Mouse (Mus musculus) urinary bladder, postnatal 25 days (tissue): ENCODE results near the gene Ndufaf7.

Experiments
- DNase-seq: peaks from one replicate; pipeline ENCODE4 v3.0.0; 2022; ENCODE audit warnings: low spot score

The Ndufaf7 gene

DNA sequence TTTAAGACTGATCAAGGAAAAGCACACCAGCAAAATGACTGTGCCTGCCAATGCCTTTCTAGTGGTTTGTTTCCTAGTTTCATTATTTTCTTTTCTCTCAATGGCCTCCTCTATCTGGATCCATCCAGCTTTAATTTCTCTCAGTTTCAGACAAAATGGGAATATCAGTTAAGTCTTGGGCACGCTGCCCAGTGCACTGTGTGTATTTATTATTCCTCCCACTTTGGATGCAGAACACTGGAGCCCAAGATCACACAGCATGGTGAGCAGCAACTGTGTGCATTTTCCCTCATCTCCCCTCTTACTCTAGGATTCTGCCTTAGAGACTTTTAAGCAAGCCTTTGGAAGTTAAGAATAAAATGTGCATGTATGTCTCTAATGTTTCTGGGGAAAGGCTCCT is 27.5 kb downstream of the Ndufaf7 start:
- no peak for DNase-seq

DNA sequence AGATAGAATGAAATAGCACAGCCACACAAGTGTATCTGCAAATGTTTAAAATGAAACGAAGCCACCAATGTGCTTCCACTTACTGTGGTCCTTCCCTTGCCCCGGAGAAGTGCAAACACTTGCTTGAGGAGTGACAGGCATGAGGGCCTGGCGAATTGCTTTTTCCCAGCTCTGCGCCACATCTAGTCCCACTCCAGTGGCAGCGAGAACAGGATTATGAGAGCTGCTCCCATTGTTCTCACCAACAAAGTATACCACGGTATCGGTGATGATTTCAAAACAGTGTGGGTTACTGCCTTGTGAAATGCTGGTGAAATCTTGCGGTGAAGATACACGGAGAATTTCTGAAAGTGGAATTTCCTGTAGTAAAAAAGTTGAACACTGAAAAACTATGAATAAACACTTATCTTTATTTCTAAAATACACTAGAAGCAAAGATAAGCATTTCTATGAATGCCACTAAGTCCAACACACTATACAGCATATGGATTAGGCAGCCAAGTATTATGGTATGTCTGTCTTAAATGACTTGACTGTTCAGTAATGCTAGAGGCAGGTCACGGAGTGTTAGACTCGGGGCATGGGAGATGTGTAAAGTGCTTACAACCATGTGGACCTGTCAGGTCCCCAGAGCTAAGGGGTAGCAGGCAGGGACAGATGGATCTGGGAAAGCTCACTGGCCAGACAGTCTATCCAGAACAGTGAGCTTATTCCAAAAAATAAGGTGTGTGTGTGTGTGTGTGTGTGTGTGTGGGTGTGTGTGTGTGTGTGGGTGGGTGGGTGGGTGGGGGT is 29.4 kb downstream of the Ndufaf7 start:
- no peak for DNase-seq

- no peak for DNase-seq
Observed at GRCm38 (mm10) chr17:78968500-78968899, 31.6 kb downstream of the Ndufaf7 start.

DNA sequence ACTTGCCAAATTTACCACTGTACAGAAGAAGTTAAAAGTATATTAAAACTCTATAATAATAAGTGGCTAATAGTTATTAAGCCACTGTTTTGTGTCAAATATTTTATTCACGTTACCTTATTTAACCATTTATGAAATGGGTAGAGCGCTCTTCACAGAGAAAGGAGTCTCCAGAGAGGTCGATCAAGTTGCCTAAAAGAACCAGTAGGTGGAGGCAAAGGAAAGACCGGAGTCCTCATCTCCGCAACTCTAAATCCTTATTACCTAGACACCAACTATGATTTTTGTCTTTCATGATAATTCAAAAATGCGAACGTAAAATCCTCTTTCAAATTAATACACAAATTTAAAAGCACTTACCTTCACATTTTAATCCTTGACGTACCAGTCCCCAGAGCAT is 46.2 kb downstream of the Ndufaf7 start:
- DNase-seq: no peak

DNA sequence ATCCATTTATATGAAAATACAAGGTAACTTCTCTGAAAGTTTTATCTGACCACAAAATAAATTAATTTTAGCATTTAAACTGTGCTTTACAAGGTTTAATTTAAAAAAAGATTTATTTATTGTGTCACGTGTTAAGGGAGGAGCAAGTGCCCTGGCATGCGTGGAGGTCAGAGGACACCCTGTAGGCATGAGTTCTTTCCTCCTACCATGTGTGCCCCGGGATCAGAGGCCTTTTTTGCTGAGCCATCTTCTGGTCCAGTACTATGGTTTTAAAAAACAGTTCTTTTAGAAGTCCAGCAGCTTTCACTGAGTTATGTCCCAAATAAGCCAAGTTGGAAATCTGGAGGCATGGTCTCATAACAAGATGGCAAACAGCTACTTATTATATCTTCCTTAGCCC is 46.8 kb downstream of the Ndufaf7 start:
- DNase-seq: no peak

- DNase-seq: no peak
Observed at GRCm38 (mm10) chr17:78989015-78989414, 52.1 kb downstream of the Ndufaf7 start.

- no peak for DNase-seq
Observed at GRCm38 (mm10) chr17:78991549-78991948, 54.6 kb downstream of the Ndufaf7 start.

GRCm38 (mm10) chr17:78992303-78993027 is 55.5 kb downstream of the Ndufaf7 start:
- no peak for DNase-seq

DNA sequence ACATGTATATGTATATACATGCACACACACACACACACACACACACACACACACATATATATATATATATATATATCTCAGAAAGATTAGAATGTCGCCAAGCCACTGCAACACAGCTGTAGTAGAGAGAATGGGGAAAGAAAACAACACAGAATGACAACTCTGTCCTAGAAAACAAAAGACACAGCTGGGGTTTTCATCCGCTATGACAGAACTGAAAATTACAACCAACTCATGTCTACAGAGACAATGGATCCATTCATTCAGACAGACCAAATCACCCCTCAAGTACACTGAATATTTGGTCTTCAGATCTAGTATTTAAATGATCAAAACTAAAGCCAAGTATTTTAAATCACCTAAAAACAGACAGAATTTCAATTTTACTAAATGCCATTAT is 56.7 kb downstream of the Ndufaf7 start:
- no peak for DNase-seq

GRCm38 (mm10) chr17:78994382-78994781 is 57.4 kb downstream of the Ndufaf7 start:
- no peak for DNase-seq

DNA sequence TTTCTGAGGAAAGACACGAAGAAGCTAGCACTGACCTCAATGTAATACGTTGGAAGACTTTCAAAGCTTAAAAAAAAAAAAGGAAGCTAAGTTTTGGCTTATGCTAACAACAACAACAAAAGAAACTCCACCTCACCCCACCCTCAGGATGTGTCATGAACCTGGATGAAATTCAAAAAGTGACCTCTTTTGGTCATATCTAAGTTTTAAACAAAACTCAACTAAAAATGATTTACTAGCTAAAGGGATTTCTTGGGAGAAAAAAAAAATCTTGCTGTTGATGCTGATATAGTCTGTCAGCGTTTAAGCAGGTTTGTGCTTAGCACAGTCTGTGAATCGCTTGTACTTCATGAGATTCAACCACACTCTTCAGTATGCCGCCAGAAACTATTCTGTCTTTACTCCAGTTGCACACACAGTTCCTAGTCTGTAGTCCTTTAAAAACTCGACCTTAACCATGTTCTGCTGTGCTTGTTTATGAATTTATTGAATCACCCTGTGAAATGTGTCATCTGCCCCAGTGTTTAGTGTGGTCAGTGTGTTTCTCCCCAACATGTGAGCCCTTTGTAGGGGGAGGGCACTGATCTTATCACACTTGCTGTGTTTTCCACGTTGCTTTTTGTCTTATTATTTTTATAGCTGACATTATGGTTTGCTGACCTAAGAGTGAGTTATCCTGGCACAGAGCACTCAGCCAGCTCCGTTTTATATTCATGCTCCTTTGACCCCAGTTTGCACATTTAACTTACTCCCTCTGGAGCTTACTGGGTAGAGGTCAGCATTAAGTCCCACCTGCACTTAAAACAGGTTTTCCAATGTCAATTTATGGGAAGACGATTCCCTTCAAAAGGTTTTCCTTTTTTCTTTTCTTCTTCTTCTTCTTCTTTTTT is 58.2 kb downstream of the Ndufaf7 start:
- no peak for DNase-seq
